Mouse (Mus musculus) thymus, adult 2 months (tissue): Measurements from ENCODE around the gene Chtop.

Experiments used
- CTCF ChIP-seq: fragments of 200-500 bp; IDR thresholded peaks from 2 replicates; pipeline ENCODE4 v1.5.1; 2012; ENCODE audit warnings: mild to moderate bottlenecking, control low read depth, low read length, moderate library complexity, borderline replicate concordance; ENCODE audit not compliant: control insufficient read depth, poor library complexity, insufficient read depth; ENCODE audit errors: extremely low read depth
- POLR2A ChIP-seq: fragments of 200-500 bp; IDR thresholded peaks from 2 replicates; pipeline ENCODE4 v1.6.1; 2012; ENCODE audit warnings: mild to moderate bottlenecking, low read length, control low read depth, moderate library complexity; ENCODE audit not compliant: control insufficient read depth, poor library complexity, insufficient read depth; ENCODE audit errors: extremely low read depth

- TF ChIP-seq CTCF: no peak
- TF ChIP-seq POLR2A: no peak
Observed at GRCm38 (mm10) chr3:90515789-90516188, 6.5 kb upstream of the Chtop start.
